Mouse (Mus musculus) stomach, embryonic 15.5 days (tissue): ENCODE results near the gene Arrdc3. TPM values are rescaled to one million over a fixed set of nuclear protein-coding genes. Genes with fewer than 3 reads are reported as not detected.

ENCODE experiments used
- ATAC-seq: fragments of 200-750 bp; cut with Nextera tagmentation; 2 replicates; pipeline ENCODE4 v1.8.0; 2017; ENCODE audit warnings: low read depth, moderate number of reproducible peaks, moderate TSS enrichment; ENCODE audit not compliant: insufficient read depth, low FRiP score
- H3K27ac ChIP-seq: fragments of 300-500 bp; sonication (generic); 2 replicates; pipeline ENCODE4 v1.5.1; 2015; ENCODE audit warnings: mild to moderate bottlenecking, inconsistent platforms
- H3K27me3 ChIP-seq: fragments of 300-500 bp; sonication (generic); replicated peaks from 2 replicates; pipeline ENCODE4 v1.6.1; 2015; ENCODE audit warnings: inconsistent platforms
- H3K36me3 ChIP-seq: fragments of 300-500 bp; sonication (generic); 2 replicates; pipeline ENCODE4 v1.6.1; 2015; ENCODE audit warnings: inconsistent platforms
- H3K4me1 ChIP-seq: fragments of 300-500 bp; sonication (generic); 2 replicates; pipeline ENCODE4 v1.6.1; 2015; ENCODE audit warnings: inconsistent platforms
- H3K4me2 ChIP-seq: fragments of 300-500 bp; sonication (generic); 2 replicates; pipeline ENCODE4 v1.6.1; 2015; ENCODE audit warnings: mild to moderate bottlenecking, inconsistent platforms
- H3K4me3 ChIP-seq: fragments of 300-500 bp; sonication (generic); replicated peaks from 2 replicates; pipeline ENCODE4 v1.5.1; 2015; ENCODE audit warnings: inconsistent platforms
- H3K9ac ChIP-seq: fragments of 300-500 bp; sonication (generic); 2 replicates; pipeline ENCODE4 v1.6.1; 2015; ENCODE audit warnings: inconsistent platforms
- H3K9me3 ChIP-seq: fragments of 300-500 bp; sonication (generic); 2 replicates; pipeline ENCODE4 v1.6.1; 2016; ENCODE audit warnings: inconsistent platforms
- WGBS: fragments of 180-500 bp; shearing (Covaris S2); methylation state at CpG from one replicate; pipeline ENCODE4 v1.1.7; 2015; 5-methylcytosine and 5-hydroxymethylcytosine counted together
- polyA plus RNA-seq: library from polyadenylated mRNA; unstranded; fragments of >200 nt; fragmentation: Nextera tagmentation; extraction: Ambion mirVana; gene quantifications from 2 replicates; pipeline ENCODE4 v1.2.1, GENCODE M21; 2015

Arrdc3 gene
- polyA plus RNA-seq = 45.7 and 56.6 TPM in 2 replicates

- H3K4me1 ChIP-seq = 0 out of 2 replicates have a peak, but pooled peaks cover 2% of the 10 kb centered on the region
- no peaks in the 10 kb centered on the region for H3K27me3 ChIP-seq
- no peaks in the 10 kb centered on the region for H3K9me3 ChIP-seq
- H3K9ac ChIP-seq = peak within 1 kb of the TSS; percentile 96
- H3K4me3 ChIP-seq = peak within 1 kb of the TSS; percentile 77
- WGBS = under 1% methylated on average over 30 of the region's 31 CpGs
- peak; percentile 64 for ATAC-seq
- peak within 1 kb of the TSS; percentile 57 for H3K4me2 ChIP-seq
- H3K27ac ChIP-seq = peak within 1 kb of the TSS; percentile 100
- no peaks in the 10 kb centered on the region for H3K36me3 ChIP-seq
Observed at GRCm38 (mm10) chr13:80883190-80883589, at the start of gene Arrdc3. Gene Arrdc3, plus strand, starts transcription at chr13:80883384.

DNA sequence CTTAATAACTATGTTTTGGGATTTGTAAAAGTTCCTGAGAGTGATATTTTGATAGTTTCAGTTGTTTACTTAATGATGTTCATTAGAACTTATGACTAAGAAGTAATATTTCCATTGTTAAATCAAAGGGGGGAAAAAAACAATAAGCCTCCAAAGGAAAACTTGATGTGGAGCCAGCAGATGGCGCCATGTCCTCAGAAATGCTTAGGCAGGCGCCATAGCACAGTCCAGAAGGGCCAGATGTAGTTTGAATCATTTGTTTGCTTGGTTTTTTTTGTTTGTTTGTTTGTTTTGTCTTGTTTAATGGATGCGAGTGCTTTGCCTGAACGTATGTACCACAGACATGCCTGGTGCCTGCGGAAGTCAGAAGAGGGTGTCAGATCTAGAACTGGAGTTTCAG lies 21.0 kb upstream of the Arrdc3 start:
- Histone ChIP-seq H3K4me3 (no peak overlapping the region), H3K4me1 (no peaks in the 10 kb centered on the region), H3K9ac (no peak overlapping the region), H3K36me3 (no peaks in the 10 kb centered on the region), H3K4me2 (no peak overlapping the region), H3K27ac (no peak overlapping the region), H3K27me3 (no peaks in the 10 kb centered on the region), H3K9me3 (no peaks in the 10 kb centered on the region)
- ATAC-seq = no peak
- 10% methylated on average over 5 of the region's 5 CpGs for WGBS

DNA sequence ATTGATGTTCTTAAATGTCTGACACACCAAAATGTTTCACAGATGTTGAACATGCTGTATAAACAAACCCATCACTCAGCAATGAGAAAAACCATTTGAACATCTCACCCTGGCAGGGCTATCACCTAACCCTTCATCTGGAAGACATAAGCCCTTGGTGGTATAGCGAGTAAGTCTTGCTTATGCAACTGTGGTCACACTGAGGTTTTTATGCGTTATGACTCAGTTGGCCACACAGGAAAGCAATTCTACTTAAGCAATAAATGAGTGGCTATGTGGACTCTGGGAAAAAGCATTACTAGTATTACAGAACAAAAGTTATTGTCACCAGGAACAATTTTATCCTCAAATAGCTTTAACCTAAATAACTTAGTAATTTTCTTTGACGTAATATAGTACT lies 19.0 kb upstream of the Arrdc3 start:
- no peak overlapping the region for H3K4me2 ChIP-seq
- H3K36me3 ChIP-seq = no peaks in the 10 kb centered on the region
- H3K9me3 ChIP-seq = no peaks in the 10 kb centered on the region
- no peaks in the 10 kb centered on the region for H3K4me1 ChIP-seq
- no peak overlapping the region for H3K4me3 ChIP-seq
- WGBS = 79% methylated on average over 3 of the region's 3 CpGs
- no peak overlapping the region for H3K9ac ChIP-seq
- no peaks in the 10 kb centered on the region for H3K27me3 ChIP-seq
- H3K27ac ChIP-seq = no peak overlapping the region
- no peak for ATAC-seq

DNA sequence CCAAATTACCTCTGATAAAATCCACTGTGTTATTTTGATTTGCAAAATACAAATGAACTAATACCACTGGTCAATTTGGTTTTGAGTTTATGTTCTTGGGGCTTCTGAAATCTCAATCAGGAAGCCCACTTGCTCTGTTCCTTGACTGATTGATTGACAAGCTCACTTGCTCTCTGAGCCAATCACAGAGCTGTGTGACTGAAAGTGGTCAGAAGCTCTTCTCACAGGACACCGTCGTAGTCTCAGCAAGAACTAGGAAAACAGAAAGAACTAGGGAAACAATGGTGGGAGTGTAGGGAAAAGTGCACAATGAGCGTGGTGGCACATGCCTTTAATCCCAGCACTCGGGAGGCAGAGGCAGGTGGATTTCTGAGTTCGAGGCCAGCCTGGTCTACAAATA lies 8.1 kb upstream of the Arrdc3 start:
- Histone ChIP-seq H3K9ac (no peak overlapping the region), H3K27ac (no peak overlapping the region), H3K4me2 (no peak overlapping the region), H3K4me1 (no peaks in the 10 kb centered on the region), H3K27me3 (no peaks in the 10 kb centered on the region), H3K36me3 (no peaks in the 10 kb centered on the region), H3K9me3 (no peaks in the 10 kb centered on the region), H3K4me3 (no peak overlapping the region)
- WGBS = 88% methylated on average over 5 of the region's 5 CpGs
- no peak for ATAC-seq

GRCm38 (mm10) chr13:80880756-80881155 lies 2.4 kb upstream of the Arrdc3 start:
- 77% methylated on average over 4 of the region's 4 CpGs for WGBS
- Histone ChIP-seq H3K4me3 (no peak overlapping the region), H3K9me3 (no peaks in the 10 kb centered on the region), H3K4me1 (no peaks in the 10 kb centered on the region), H3K27ac (no peak overlapping the region), H3K9ac (no peak overlapping the region), H3K4me2 (no peak overlapping the region), H3K36me3 (no peaks in the 10 kb centered on the region), H3K27me3 (no peaks in the 10 kb centered on the region)
- no peak for ATAC-seq

- Histone ChIP-seq H3K27ac (peak overlapping the region; percentile 100), H3K9ac (no peak overlapping the region), H3K4me3 (no peak overlapping the region), H3K4me2 (peak overlapping the region; percentile 47; the same call in 1 of the 2 replicates), H3K36me3 (no peaks in the 10 kb centered on the region), H3K4me1 (0 out of 2 replicates have a peak, but pooled peaks cover 2% of the 10 kb centered on the region), H3K27me3 (no peaks in the 10 kb centered on the region), H3K9me3 (no peaks in the 10 kb centered on the region)
- no peak for ATAC-seq
- WGBS = 19% methylated on average over 6 of the region's 6 CpGs
Observed at GRCm38 (mm10) chr13:80881722-80882500, 1.3 kb upstream of the Arrdc3 start.

GRCm38 (mm10) chr13:80882716-80883135 lies 458 bp upstream of the Arrdc3 start:
- under 1% methylated on average over 22 of the region's 23 CpGs for WGBS
- Histone ChIP-seq H3K27me3 (no peaks in the 10 kb centered on the region), H3K4me3 (peak overlapping the region; percentile 77), H3K9me3 (no peaks in the 10 kb centered on the region), H3K27ac (peak overlapping the region; percentile 100), H3K4me1 (0 out of 2 replicates have a peak, but pooled peaks cover 2% of the 10 kb centered on the region), H3K36me3 (no peaks in the 10 kb centered on the region), H3K4me2 (peak overlapping the region; percentile 47), H3K9ac (peak overlapping the region; percentile 2; the same call in 1 of the 2 replicates)
- peak; percentile 24 for ATAC-seq

GRCm38 (mm10) chr13:80883649-80884376 lies 629 bp downstream of the Arrdc3 start:
- under 1% methylated on average over 23 of the region's 23 CpGs for WGBS
- Histone ChIP-seq H3K4me3 (peak overlapping the region; percentile 77), H3K36me3 (0 out of 2 replicates have a peak, but pooled peaks cover 1% of the 10 kb centered on the region), H3K9me3 (no peaks in the 10 kb centered on the region), H3K4me1 (0 out of 2 replicates have a peak, but pooled peaks cover 2% of the 10 kb centered on the region), H3K9ac (peak overlapping the region; percentile 96), H3K27ac (peak overlapping the region; percentile 100), H3K4me2 (peak overlapping the region; percentile 57), H3K27me3 (no peaks in the 10 kb centered on the region)
- ATAC-seq = no peak

GRCm38 (mm10) chr13:80884377-80884983 lies 1.3 kb downstream of the Arrdc3 start:
- Histone ChIP-seq H3K4me1 (0 out of 2 replicates have a peak, but pooled peaks cover 2% of the 10 kb centered on the region), H3K27me3 (no peaks in the 10 kb centered on the region), H3K9ac (peak overlapping the region; percentile 96), H3K36me3 (0 out of 2 replicates have a peak, but pooled peaks cover 3% of the 10 kb centered on the region), H3K4me3 (peak overlapping the region; percentile 77), H3K9me3 (no peaks in the 10 kb centered on the region), H3K27ac (peak overlapping the region; percentile 100), H3K4me2 (peak overlapping the region; percentile 57)
- no peak for ATAC-seq
- under 1% methylated on average over 15 of the region's 15 CpGs for WGBS

- H3K27me3 ChIP-seq = no peaks in the 10 kb centered on the region
- H3K27ac ChIP-seq = peak overlapping the region; percentile 100
- WGBS = under 1% methylated on average over 46 of the region's 47 CpGs
- peak overlapping the region; percentile 77 for H3K4me3 ChIP-seq
- peaks cover 8% of the 10 kb centered on the region for H3K36me3 ChIP-seq
- H3K4me1 ChIP-seq = 0 out of 2 replicates have a peak, but pooled peaks cover 2% of the 10 kb centered on the region
- H3K4me2 ChIP-seq = peak overlapping the region; percentile 57
- peak; percentile 88 for ATAC-seq
- peak overlapping the region; percentile 96 for H3K9ac ChIP-seq
- no peaks in the 10 kb centered on the region for H3K9me3 ChIP-seq
Observed at GRCm38 (mm10) chr13:80885103-80885833, 2.1 kb downstream of the Arrdc3 start.
